Mouse (Mus musculus): ENCODE data around the gene Tmem139.

Gene Tmem139

GRCm38 (mm10) chr6:42261524-42262170, at the start of gene Tmem139:
Gene Tmem139 (plus strand): TSS chr6:42261970.
- peak; percentile 4 for DNase-seq (ENCODE audit: low spot score)

DNA sequence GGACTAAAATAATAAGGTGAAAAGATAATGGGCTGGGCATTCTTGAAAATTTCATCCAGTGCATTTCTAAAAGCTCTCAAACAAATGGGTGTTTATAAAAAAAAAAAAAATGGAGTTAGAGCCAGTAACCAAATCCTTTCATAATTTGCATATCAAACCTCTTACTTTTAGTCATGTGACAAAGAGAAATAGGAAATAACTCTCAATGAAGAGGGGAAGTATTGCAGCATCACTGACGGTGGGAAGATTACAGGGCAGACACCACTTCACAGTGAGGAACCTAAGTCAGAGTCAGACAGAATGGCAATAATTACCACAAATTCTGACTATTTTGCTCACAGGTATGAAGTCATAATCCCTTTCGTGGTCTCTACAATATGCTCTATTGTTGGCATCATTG, 46.7 kb upstream of the Tmem139 start, which contains the start of gene Tas2r144:
Gene Tas2r144, plus strand, starts transcription at position 301 of the 400 bp plus-strand sequence.
- no peak for DNase-seq (ENCODE audit: low spot score)

DNA sequence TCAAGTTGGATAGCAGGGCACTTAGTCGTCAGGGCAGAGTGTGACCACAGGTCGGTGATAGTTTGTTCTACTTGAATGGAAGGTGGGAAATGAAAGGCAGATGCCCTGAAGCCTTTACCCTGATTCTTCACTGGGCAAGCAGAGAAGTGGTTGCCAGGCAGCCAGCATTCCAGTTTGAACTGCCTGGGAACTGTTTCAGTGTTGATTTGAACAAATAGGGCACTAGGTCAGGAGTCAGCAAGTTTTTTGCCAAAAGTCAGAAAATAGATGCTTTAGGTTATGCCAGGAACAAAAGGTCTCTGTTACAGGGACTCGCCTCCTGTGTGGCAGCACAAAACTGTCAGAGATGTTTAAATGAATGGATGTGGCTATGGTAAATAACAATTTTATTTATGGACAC, 39.5 kb upstream of the Tmem139 start:
- DNase-seq (ENCODE audit: low spot score), result no peak

- no peak for DNase-seq (ENCODE audit: low spot score)
Measured at GRCm38 (mm10) chr6:42225046-42225445, 36.7 kb upstream of the Tmem139 start.

DNA sequence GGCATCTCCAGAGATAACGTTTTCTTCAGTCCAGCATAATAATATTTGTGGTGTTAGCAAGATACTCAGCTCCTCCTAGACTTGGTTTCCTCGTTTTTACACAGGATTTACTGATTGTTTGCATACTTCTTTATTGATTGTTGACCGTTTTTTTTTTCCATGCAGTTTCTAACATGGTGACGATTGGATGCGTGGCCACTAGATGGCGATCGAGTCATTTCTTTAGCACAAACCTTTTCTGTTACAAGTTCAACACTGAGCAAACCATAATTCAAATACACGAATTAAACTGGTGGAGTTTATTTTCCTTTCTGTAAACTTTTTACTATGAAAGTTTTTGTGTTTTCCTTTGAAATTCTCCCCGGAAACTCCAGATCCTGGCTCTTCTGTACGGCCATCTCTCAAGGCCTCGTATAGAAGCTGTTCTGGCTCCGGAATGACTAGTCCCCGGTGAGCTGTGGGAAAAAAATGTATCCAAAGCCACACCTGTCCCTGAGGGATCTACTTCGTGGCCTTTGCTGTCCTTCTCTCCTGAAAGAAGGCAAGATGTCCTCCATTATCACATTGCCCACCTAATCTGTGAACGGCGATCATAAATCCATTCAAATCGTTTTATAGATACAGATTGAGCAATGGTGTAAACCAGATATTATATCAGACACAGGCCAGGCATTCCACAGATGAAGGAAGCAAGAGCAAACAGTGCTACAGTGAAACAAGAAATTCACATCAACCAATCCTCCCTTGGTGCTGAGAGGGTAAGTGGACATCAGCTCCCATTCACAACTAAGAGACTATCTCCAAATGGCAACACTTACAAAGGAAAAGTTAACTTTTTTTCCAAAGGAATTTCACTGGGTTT, 34.3 kb upstream of the Tmem139 start:
- DNase-seq (ENCODE audit: low spot score), result peak; percentile 86

DNA sequence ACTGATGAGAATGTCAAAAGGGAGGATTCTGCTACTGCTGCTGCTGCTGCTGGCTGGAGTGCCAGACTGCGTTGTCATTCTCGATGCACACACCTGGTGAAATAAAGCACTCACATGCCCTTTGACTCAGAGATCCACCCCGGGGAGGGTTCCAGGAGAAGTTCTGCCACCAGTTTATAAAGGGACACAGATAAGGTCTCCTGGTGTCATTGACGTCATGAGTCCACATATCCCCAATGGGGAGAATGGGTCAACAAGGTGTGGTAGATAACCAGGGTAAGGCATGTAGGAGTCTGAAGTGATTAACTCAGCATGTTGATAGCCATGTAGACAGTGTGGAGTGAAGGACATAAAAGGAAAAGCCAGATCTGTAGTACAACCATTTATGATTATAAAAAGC, 32.2 kb upstream of the Tmem139 start:
- DNase-seq (ENCODE audit: low spot score), result no peak

DNA sequence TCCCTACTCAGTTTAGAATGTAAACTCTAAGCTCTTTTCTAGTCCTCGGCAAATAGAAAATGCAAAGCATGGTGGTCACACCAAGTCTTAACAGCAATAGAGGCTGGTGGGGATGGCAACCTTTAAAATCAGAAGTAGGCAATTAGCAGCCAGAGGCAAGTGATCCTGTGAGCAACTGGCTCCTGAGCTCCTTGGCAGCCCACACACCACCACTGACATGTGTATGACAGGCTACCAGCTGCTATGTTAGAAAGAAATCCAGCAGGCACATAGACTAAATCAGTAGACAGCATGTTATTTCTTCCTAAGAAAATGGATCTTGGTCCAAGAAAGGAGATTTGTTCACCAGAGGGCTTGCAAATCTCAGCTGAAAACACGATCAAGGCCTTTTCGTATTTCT, 30.6 kb upstream of the Tmem139 start:
- DNase-seq (ENCODE audit: low spot score), result no peak

- no peak for DNase-seq (ENCODE audit: low spot score)
Measured at GRCm38 (mm10) chr6:42237276-42237805, 24.4 kb upstream of the Tmem139 start.

GRCm38 (mm10) chr6:42241311-42242045, 20.3 kb upstream of the Tmem139 start:
- DNase-seq (ENCODE audit: low spot score), result no peak

GRCm38 (mm10) chr6:42245711-42246353, 15.9 kb upstream of the Tmem139 start, which contains the start of gene Gstk1:
Gene Gstk1 (plus strand): TSS chr6:42245935.
- peak; percentile 90 for DNase-seq (ENCODE audit: low spot score)

- peak; percentile 14 for DNase-seq (ENCODE audit: low spot score)
Measured at GRCm38 (mm10) chr6:42247173-42247572, 14.6 kb upstream of the Tmem139 start.

DNA sequence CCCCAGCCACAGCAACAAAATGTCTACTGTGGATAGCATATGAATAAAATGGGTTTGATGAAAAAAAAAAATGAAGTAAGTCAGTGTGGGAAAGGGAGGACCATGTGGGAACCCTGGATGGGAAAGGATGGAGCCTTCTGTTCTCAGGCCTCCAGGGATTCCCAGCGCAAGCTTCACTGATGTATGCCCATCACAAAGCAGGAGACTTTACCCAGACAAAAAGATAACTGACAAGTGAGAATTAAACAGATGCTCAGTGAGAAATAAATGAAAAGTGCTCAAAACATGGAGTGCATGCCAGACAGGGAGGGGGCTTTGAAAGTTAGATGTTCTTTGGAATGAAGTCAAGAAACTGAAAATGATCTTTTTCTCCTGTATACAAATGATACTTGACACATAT, 13.8 kb upstream of the Tmem139 start:
- no peak for DNase-seq (ENCODE audit: low spot score)

GRCm38 (mm10) chr6:42251791-42252190, 10.0 kb upstream of the Tmem139 start:
- DNase-seq (ENCODE audit: low spot score), result no peak

DNA sequence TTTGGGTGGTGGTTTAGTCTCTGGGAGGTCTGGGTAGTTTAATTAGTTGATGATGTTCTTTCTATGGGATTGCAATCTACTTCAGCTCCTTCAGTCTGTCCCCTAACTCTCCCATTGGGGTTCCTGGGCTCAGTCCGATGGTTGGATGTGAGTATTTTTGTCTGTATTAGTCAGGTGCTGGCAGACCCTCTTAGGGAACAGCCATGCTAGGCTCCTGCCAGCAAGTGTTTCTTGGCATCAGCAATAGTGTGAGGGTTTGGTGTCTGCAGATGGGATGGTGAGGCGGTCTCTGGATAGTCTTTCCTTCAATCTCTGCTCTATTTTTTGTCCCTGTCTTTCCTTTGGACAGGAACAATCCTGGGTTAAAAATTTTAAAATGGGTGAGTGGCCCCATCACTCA, 8.7 kb upstream of the Tmem139 start:
- no peak for DNase-seq (ENCODE audit: low spot score)

GRCm38 (mm10) chr6:42257303-42257863, 4.4 kb upstream of the Tmem139 start:
- DNase-seq (ENCODE audit: low spot score), result peak; percentile 75

GRCm38 (mm10) chr6:42260430-42260829, 1.3 kb upstream of the Tmem139 start:
- DNase-seq (ENCODE audit: low spot score), result no peak

GRCm38 (mm10) chr6:42264626-42265312, 3.0 kb downstream of the Tmem139 start, which contains the start of gene Casp2:
Gene Casp2 (plus strand): TSS chr6:42264985.
- DNase-seq (ENCODE audit: low spot score), result peak; percentile 100

DNA sequence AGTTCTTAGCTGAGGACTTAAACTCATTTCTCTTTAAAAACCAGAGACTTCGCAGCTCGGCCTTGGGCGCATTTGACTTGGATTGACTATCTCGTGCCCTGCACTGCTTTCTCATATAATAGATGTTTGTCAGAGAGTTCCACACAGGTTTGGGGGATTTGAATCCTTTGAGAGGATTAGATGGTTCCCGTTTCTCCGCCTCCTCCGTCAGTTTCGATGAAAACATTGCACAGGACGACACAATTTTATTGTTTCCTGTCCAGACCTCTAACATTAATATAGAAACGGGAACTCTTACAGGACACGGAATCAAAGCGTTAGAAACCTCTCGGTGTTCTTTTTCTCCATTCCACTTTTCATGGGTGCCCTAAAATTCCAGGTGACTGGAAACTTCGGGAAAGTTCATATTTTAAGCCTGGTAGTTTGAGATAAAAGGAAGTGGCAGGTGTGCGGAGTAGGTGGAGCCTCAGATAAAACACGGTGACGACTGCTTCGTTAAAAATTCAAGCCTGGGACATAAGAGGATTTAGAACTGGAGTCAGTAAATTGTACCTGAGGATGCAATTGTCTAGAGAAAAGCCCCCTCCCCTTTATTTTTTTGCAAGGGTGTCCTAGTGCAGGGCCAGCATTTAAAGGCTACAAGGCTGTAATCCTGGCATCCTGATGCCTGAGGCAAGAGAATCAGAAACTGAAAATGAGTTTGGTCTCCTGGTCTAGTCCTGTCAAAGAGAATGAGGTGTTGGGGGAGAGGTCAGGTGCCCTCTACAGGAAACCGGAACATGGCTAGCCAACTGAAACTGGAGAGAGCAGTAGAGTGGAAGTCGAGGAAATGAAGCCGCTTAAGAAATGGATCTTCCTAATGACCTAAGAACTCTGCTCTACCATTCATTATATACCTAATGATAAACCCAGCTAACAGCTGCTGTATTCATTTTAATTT, 3.9 kb downstream of the Tmem139 start:
- DNase-seq (ENCODE audit: low spot score), result peak; percentile 64

- DNase-seq (ENCODE audit: low spot score), result no peak
Measured at GRCm38 (mm10) chr6:42270817-42271216, 9.0 kb downstream of the Tmem139 start.

DNA sequence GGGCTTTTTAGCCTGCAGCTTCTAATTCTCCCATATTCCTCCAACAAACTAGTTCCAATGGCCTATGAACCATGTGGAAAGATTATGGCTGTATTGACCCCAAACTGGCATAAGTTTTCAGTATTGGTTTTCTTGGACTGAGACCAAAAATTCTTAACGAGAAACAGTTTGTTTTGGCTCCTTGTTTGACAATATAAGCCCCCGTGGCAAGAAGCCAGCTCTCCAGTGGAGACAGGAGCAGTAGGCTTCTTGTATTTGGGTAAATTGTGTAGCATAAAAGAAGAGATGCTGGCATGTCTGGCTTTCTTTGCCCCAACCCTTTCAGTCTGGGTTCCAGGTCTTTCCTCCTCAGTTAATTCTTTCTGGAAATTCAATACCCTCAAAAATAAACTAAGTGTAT, 14.4 kb downstream of the Tmem139 start:
- DNase-seq (ENCODE audit: low spot score), result no peak

Data from embryo, embryonic 10.5 days (tissue).